Mouse (Mus musculus) hindbrain, embryonic 16.5 days (tissue): ENCODE results near the gene Lgals9. TPM values are rescaled to one million over a fixed set of nuclear protein-coding genes. Genes with fewer than 3 reads are reported as not detected.

Experiments
- ATAC-seq: fragments of 200-750 bp; cut with Nextera tagmentation; 2 replicates; pipeline ENCODE4 v1.8.0; 2017; ENCODE audit warnings: moderate TSS enrichment, moderate library complexity
- H3K27ac ChIP-seq: fragments of 300-500 bp; sonication (generic); 2 replicates; pipeline ENCODE4 v1.5.1; 2014; ENCODE audit warnings: low read depth, mild to moderate bottlenecking, control low read depth, low read length, moderate library complexity
- H3K27me3 ChIP-seq: fragments of 300-500 bp; sonication (generic); replicated peaks from 2 replicates; pipeline ENCODE4 v1.6.1; 2014; ENCODE audit warnings: low read length; ENCODE audit not compliant: control insufficient read depth, insufficient read depth
- H3K36me3 ChIP-seq: fragments of 300-500 bp; sonication (generic); 2 replicates; pipeline ENCODE4 v1.6.1; 2014; ENCODE audit warnings: mild to moderate bottlenecking, low read length, moderate library complexity, mixed read lengths; ENCODE audit not compliant: control insufficient read depth, insufficient read depth
- H3K4me1 ChIP-seq: fragments of 300-500 bp; sonication (generic); 2 replicates; pipeline ENCODE4 v1.6.1; 2014; ENCODE audit warnings: low read depth, low read length; ENCODE audit not compliant: control insufficient read depth, insufficient read depth
- H3K4me2 ChIP-seq: fragments of 300-500 bp; sonication (generic); 2 replicates; pipeline ENCODE4 v1.6.1; 2014; ENCODE audit warnings: mild to moderate bottlenecking, low read length, control low read depth, moderate library complexity
- H3K4me3 ChIP-seq: fragments of 300-500 bp; sonication (generic); 2 replicates; pipeline ENCODE4 v1.5.1; 2014; ENCODE audit warnings: mild to moderate bottlenecking, low read length, control low read depth, moderate library complexity
- H3K9ac ChIP-seq: fragments of 300-500 bp; sonication (generic); 2 replicates; pipeline ENCODE4 v1.6.1; 2014; ENCODE audit warnings: low read depth, mild to moderate bottlenecking, control low read depth, low read length, moderate library complexity
- H3K9me3 ChIP-seq: fragments of 300-500 bp; sonication (generic); 2 replicates; pipeline ENCODE4 v1.6.1; 2014; ENCODE audit warnings: mild to moderate bottlenecking, low read length, moderate library complexity; ENCODE audit not compliant: control insufficient read depth
- WGBS: fragments of 180-500 bp; shearing (Covaris S2); extraction: QIAGEN DNeasy Blood & Tissue Kit; methylation state at CpG from one replicate; pipeline ENCODE4 v1.1.7; 2014; 5-methylcytosine and 5-hydroxymethylcytosine counted together
- polyA plus RNA-seq: library from polyadenylated mRNA; unstranded; fragments of >200 nt; fragmentation: Nextera tagmentation; extraction: Ambion mirVana; gene quantifications from 2 replicates; pipeline ENCODE4 v1.2.1, GENCODE M21; 2015

Lgals9 gene
- polyA plus RNA-seq, 1 experiment from 2014 or later: 18.3 TPM

- no peaks in the 10 kb centered on the region for H3K27me3 ChIP-seq
- H3K36me3 ChIP-seq: no peaks in the 10 kb centered on the region
- H3K4me3 ChIP-seq: no peak overlapping the region
- no peaks in the 10 kb centered on the region for H3K4me1 ChIP-seq
- no peak overlapping the region for H3K27ac ChIP-seq
- ATAC-seq: no peak
- no peaks in the 10 kb centered on the region for H3K9me3 ChIP-seq
- no peak overlapping the region for H3K9ac ChIP-seq
- 85% methylated on average over 1 of the region's 1 CpGs for WGBS
- no peak overlapping the region for H3K4me2 ChIP-seq
These were observed 68.3 kb downstream of the Lgals9 start for GRCm38 (mm10) chr11:78916410-78916809.

GRCm38 (mm10) chr11:78915473-78915872 lies 69.3 kb downstream of the Lgals9 start:
- H3K4me3 ChIP-seq: no peak overlapping the region
- H3K27me3 ChIP-seq: no peaks in the 10 kb centered on the region
- ATAC-seq: no peak
- no peak overlapping the region for H3K4me2 ChIP-seq
- WGBS: 76% methylated on average over 6 of the region's 6 CpGs
- H3K9me3 ChIP-seq: no peaks in the 10 kb centered on the region
- H3K9ac ChIP-seq: no peak overlapping the region
- H3K4me1 ChIP-seq: no peaks in the 10 kb centered on the region
- no peak overlapping the region for H3K27ac ChIP-seq
- no peaks in the 10 kb centered on the region for H3K36me3 ChIP-seq

Other genes starting within 250 kb of the Lgals9 start
- gene Ccnq, start 233.2 kb downstream of the Lgals9 start, polyA plus RNA-seq: 29.0 and 29.6 TPM in 2 replicates
- gene Lyrm9, start 158.4 kb downstream of the Lgals9 start, polyA plus RNA-seq: 36.2 and 48.4 TPM in 2 replicates
- gene Nos2, start 64.2 kb downstream of the Lgals9 start, polyA plus RNA-seq: 0.96 and 1.2 TPM in 2 replicates
- gene Ksr1, start 161.5 kb upstream of the Lgals9 start, polyA plus RNA-seq: 4.4 and 6.1 TPM in 2 replicates